Mouse (Mus musculus) embryonic stem cell, embryonic (primary cell): ENCODE results near the gene Meioc.

Experiments
- CTCF ChIA-PET, 4 experiments: fragments of 300-600 bp in 2 of 4; fragments of 350-600 bp in 2 of 4; sonication (Branson Sonifier 250); formaldehyde crosslinking; loops; one replicate each; lab custom pipeline; 2022; ENCODE audit warnings: inconsistent platforms in 2 of 4; lab: Charles Lee
- POLR2A ChIA-PET, 4 experiments: fragments of 300-600 bp in 2 of 4; fragments of 350-600 bp in 2 of 4; sonication (Branson Sonifier 250); formaldehyde crosslinking; loops; one replicate each; lab custom pipeline; 2022; ENCODE audit warnings: antibody characterized with exemption in 4 of 4, inconsistent platforms in 1 of 4; lab: Charles Lee

Gene Meioc

DNA sequence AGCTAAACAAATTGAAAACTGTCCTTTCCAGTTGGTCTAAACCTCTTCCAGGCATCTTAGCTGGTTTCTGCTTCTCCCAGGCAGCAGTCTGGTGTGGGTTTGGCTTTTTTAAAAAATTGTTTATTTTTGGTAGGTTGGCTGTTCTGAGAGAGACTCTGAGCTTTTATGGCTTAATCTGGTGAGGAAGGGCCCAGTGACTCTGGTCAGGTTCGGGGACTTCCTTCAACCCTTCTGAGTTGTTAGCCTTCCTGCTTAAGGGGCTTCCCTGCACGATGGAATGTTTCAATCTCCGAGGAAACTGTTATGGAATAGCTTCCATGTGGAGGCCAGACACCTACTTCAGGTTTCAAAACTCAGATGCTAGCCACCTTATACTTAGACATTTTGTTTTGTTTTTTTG, at the start of gene Meioc:
TSS of gene Meioc (plus strand) at position 301 of the 400 bp plus-strand sequence.
- ChIA-PET POLR2A (interaction anchor here in 2 of 4 experiments (0.9 to 1.0 kb wide), 2 partner anchors 9 to 35 kb away, joined by 3 read pairs; no protein-coding TSS in a partner anchor), CTCF (no interaction called here)

DNA sequence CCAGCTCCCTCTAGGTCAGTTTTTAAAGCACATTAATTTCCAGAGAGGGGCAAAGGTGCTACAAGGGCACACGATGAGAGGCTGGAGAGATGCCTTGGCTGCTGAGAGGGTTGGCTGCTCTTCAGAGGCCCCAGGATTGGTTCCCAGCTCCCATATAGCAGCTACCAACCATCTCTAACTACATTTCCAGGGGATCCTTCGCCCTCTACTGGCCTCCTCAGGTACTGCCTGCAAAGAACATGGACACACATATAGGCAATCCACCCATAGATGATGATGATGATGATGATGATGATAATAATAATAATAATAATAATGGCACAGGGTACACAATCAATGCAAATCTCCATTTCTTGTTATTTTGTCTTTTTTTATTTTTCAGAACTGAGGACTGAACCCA, 44.1 kb upstream of the Meioc start:
- ChIA-PET CTCF (interaction anchor here (0.6 to 1.9 kb wide), 24 partner anchors 9 to 1760 kb away, joined by 3 to 11 read pairs (median 4); partner anchors contain the start of genes Fzd2 (in 1 of the 4) and Stat5a (in 1 of the 4)), POLR2A (interaction anchor here in 3 of 4 experiments (0.5 to 1.1 kb wide), 6 partner anchors 14 to 146 kb away, joined by 3 to 9 read pairs (median 3); partner anchors contain the start of gene Fzd2 (in 1 of the 3))

GRCm38 (mm10) chr11:102623876-102624789, 39.4 kb upstream of the Meioc start:
- CTCF ChIA-PET, result interaction anchor here in 3 of 4 experiments (0.6 to 1.8 kb wide), 10 partner anchors 9 to 168 kb away, joined by 3 to 8 read pairs (median 3); no protein-coding TSS in a partner anchor

DNA sequence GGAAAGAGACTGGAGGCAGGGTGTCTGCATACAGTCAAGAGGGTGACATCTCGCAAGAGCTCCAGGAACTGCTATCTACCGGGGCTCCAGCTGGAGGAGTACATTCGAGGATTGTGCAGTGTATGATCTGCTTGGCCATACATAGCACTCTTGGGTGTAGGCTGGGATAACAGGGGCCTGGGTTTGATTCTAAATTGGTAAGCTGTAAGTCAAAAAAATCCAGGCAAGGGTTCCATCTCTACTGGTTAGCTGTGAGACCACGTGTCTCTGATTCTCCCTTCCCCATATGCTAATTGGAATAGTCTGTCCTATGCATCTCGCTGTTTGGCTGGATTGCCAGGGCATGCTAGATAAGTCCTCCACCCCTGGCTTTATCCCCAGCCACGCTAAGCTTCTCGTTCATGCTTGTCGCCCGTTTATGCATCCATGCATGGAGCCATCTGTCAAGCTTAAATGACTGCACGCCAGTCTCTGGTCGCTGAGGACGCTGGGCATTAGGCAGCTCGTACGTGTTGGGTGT, 38.6 kb upstream of the Meioc start:
- CTCF ChIA-PET, result interaction anchor here in 3 of 4 experiments (0.5 to 1.8 kb wide), 14 partner anchors 9 to 300 kb away, joined by 3 to 8 read pairs (median 3); partner anchors contain the start of gene Kif18b (in 1 of the 3)
- POLR2A ChIA-PET, result interaction anchor here in 3 of 4 experiments (0.6 to 2.1 kb wide), 23 partner anchors 8 to 641 kb away, joined by 3 to 21 read pairs (median 3); partner anchors contain the start of genes Cfap97d1 (in 1 of the 3), Fzd2 (in 1 of the 3), Gm11627 (in 1 of the 3) and Slc25a39 (in 1 of the 3)

More at GRCm38 (mm10) chr11:102623876-102624789, 39.4 kb upstream of the Meioc start:
- POLR2A ChIA-PET, result interaction anchor here in 3 of 4 experiments (0.5 to 2.1 kb wide), 24 partner anchors 9 to 640 kb away, joined by 3 to 21 read pairs (median 3); partner anchors contain the start of genes Cfap97d1 (in 1 of the 3), Fzd2 (in 1 of the 3), Gm11627 (in 1 of the 3) and Hexim1 (in 1 of the 3)

DNA sequence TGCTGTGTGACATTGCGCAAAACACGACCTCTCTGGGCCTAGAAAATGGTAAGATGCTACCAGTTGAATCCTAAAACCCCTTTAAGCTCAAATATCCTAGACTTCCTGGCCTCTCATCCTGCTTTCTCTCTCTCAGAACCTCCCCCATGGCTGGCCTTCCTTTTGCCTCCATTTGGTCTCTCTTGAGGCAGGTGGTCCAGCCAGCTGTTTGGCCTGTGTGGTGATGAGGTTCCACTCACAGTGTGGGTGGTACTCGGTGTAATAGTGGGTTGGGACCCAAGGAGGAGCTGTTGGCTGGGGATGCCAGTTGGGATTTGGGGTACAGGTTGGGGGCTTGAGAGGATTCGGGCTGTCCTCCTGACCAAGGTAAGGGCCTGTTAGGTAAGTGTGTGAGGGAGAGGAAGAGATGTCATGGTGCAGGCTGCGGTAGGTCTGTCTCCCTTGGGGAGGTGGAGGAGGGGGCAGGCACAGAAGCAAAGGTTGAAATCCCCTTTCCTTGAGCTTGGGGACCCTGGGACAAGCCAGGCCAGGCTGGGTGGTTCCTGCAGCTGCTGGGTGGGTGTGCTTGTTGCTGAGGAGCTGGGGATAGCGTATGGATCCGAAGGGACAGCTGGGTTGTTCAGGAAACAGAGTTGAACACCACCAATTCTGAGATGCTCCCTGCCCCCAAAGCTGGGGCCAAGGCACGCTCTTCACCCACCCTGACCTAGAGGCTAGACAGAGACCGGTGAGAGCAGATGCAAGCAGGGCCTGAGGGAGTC, 36.2 kb upstream of the Meioc start:
- ChIA-PET POLR2A (interaction anchor here in 3 of 4 experiments (0.5 to 2.4 kb wide), 10 partner anchors 9 to 251 kb away, joined by 3 to 9 read pairs (median 4); partner anchors contain the start of gene Fzd2 (in 1 of the 3)), CTCF (interaction anchor here in 3 of 4 experiments (0.5 to 1.9 kb wide), 7 partner anchors 8 to 196 kb away, joined by 3 to 7 read pairs (median 3); no protein-coding TSS in a partner anchor)

- POLR2A ChIA-PET, result interaction anchor here in 2 of 4 experiments (0.9 to 2.4 kb wide), 8 partner anchors 8 to 253 kb away, joined by 3 to 9 read pairs (median 4); partner anchors contain the start of gene Fzd2 (in 2 of the 2)
- CTCF ChIA-PET, result interaction anchor here in 2 of 4 experiments (0.6 to 1.9 kb wide), 3 partner anchors 9 to 198 kb away, joined by 3 to 7 read pairs (median 4); no protein-coding TSS in a partner anchor
Observed at GRCm38 (mm10) chr11:102628529-102628928, 35.0 kb upstream of the Meioc start.

DNA sequence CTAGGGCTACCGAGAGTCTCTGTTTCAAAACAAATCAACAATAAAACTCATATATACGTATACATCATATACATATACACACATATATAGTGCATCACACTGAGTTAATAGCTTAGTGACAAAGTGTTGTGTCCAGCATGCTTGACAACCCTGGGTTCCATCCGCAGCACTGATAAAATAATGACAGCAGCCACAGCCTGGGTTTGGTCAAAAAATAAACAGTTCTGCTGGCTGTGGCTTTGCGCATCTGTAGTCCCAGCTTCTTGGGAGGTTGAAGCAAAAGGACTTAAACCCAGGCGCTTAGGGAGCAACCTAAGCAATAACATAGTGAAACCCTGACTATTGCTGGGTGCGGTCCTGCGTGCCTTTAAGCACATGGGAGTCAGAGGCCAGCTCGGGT, 34.1 kb upstream of the Meioc start:
- ChIA-PET POLR2A (interaction anchor here in 1 of 4 experiments (1.2 to 1.4 kb wide), 2 partner anchors 15 to 52 kb away, joined by 3 to 4 read pairs; no protein-coding TSS in a partner anchor), CTCF (interaction anchor here (0.6 to 1.9 kb wide), 6 partner anchors 9 to 42 kb away, joined by 3 to 7 read pairs (median 4); no protein-coding TSS in a partner anchor)

DNA sequence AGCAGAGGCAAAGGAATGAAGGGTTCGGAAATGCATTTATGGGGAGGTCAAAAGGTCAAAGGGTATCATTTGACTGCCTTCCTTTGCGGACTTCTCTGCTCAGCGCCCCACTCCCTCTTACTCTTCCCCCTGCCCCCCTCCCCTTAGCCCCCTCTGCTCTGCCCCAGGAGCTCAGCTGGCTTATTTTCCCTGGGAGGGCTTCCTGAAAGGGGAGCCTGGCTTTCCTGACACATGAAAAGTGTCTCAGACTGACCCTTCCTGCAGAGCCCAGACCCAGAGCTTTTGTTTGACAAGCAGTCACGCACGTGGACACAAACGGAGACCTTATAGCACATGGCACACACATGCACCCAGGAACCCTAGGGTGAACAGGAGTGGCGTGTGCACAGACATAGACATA, 32.8 kb upstream of the Meioc start:
- POLR2A ChIA-PET, result interaction anchor here in 1 of 4 experiments (0.6 kb wide), 1 partner anchor 15 kb away, joined by 3 read pairs; no protein-coding TSS in a partner anchor
- CTCF ChIA-PET, result interaction anchor here in 2 of 4 experiments (0.7 to 1.0 kb wide), 2 partner anchors 11 to 1045 kb away, joined by 4 read pairs; no protein-coding TSS in a partner anchor

DNA sequence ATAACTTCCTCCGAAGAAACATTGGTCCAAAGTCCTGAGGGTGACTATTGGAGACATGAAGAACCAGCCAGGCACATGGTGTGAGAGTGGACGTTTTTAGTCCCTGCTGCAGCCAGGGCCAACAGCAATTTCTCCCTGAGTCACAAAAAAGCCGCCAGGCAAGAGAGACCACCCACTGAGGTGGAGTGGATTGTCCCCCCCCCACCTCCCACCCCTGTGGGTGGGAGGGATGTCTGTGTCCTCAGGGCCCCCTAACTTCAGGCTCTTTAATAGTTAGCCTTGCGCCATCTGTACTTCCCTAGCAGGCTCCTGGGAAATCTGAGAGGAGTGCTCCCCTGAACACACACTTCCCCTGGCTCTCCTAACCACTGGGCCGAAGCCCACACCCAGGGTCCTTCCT, 32.3 kb upstream of the Meioc start:
- ChIA-PET CTCF (no interaction called here), POLR2A (interaction anchor here in 1 of 4 experiments (0.6 kb wide), 1 partner anchor 16 kb away, joined by 3 read pairs; no protein-coding TSS in a partner anchor)

GRCm38 (mm10) chr11:102632725-102633124, 30.8 kb upstream of the Meioc start:
- ChIA-PET POLR2A (interaction anchor here in 3 of 4 experiments (1.0 to 1.5 kb wide), 8 partner anchors 8 to 76 kb away, joined by 3 to 9 read pairs (median 4); partner anchors contain the start of gene Fzd2 (in 1 of the 3)), CTCF (interaction anchor here in 2 of 4 experiments (1.0 to 1.1 kb wide), 2 partner anchors 14 to 145 kb away, joined by 3 read pairs; no protein-coding TSS in a partner anchor)

DNA sequence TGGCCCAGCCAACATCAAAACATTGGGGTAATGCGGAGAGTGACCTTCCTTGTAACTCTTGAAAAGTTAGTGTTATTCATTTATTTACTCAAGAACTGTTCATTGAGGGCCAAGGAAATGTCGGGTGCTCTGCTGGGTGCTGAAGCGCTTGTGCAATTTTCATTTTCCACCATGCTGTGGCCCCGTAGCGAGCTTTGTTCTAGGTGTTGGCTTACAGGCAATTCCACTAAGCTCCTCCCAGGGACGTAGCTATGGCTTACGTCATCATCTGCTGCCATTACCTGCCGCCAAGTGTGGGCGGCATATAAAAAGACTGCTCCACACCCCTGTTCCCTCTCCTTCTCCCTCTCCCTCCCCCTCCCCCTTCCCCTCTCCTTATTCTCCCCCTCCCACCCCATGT, 30.1 kb upstream of the Meioc start:
- ChIA-PET POLR2A (interaction anchor here (0.6 to 1.5 kb wide), 18 partner anchors 8 to 507 kb away, joined by 3 to 9 read pairs (median 3); partner anchors contain the start of gene Fzd2 (in 1 of the 4)), CTCF (interaction anchor here in 2 of 4 experiments (0.6 to 1.2 kb wide), 5 partner anchors 9 to 146 kb away, joined by 3 to 5 read pairs (median 3); no protein-coding TSS in a partner anchor)

DNA sequence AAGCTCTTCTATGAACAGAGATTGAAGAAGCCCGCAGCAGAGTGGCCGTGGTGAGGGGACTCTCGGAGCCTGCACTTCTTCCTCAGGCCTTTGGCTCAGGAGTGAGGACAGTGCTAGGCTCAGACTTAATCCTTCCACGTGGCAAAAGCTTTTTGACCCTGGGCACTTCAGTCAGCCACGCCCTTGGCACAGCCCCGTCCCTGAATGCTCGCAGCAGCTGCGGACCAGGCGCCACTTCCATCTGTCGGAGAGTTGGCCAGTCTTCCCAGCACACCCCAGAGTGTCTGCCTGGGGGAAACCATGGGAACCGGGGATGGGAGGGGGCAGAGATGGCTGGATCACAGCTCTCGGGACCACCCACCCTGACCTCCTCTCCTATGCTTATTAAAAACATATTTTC, 26.6 kb upstream of the Meioc start:
- ChIA-PET POLR2A (interaction anchor here in 2 of 4 experiments (1.1 to 2.2 kb wide), 3 partner anchors 9 to 12 kb away, joined by 4 to 6 read pairs (median 5); no protein-coding TSS in a partner anchor), CTCF (interaction anchor here in 3 of 4 experiments (0.6 to 1.1 kb wide), 3 partner anchors 18 to 95 kb away, joined by 3 to 4 read pairs (median 3); no protein-coding TSS in a partner anchor)

- POLR2A ChIA-PET, result interaction anchor here in 2 of 4 experiments (0.7 to 1.6 kb wide), 7 partner anchors 16 to 1040 kb away, joined by 3 to 5 read pairs (median 3); no protein-coding TSS in a partner anchor
Observed at GRCm38 (mm10) chr11:102643891-102644382, 19.6 kb upstream of the Meioc start.

DNA sequence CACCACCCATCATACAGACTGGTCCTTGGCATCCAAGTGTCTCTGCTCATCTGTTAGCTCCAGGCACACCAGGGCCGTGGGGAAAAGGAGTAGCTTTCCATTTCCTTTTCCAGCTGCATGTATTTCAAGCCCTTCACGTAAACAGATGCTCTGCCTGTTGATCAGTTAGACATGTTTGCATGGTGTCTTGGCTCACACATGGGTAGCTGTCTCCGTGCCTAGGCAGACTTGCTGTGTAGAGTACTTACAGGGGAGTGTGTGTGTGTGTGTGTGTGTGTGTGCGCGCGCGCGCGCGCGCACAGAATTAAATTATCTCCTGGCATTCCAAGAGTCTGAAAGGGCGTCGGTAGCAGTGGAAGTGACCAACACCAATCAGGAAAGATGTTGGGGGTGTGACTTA, 17.3 kb upstream of the Meioc start:
- ChIA-PET CTCF (interaction anchor here in 2 of 4 experiments (0.6 to 1.5 kb wide), 3 partner anchors 19 to 36 kb away, joined by 3 to 6 read pairs (median 3); no protein-coding TSS in a partner anchor), POLR2A (interaction anchor here in 2 of 4 experiments (0.6 to 1.3 kb wide), 3 partner anchors 13 to 83 kb away, joined by 3 read pairs; no protein-coding TSS in a partner anchor)

More at GRCm38 (mm10) chr11:102643891-102644382, 19.6 kb upstream of the Meioc start:
- CTCF ChIA-PET, result interaction anchor here in 2 of 4 experiments (0.6 to 2.5 kb wide), 5 partner anchors 8 to 177 kb away, joined by 3 to 6 read pairs (median 4); no protein-coding TSS in a partner anchor

GRCm38 (mm10) chr11:102647885-102648284, 15.6 kb upstream of the Meioc start:
- ChIA-PET CTCF (interaction anchor here in 3 of 4 experiments (0.6 to 1.5 kb wide), 3 partner anchors 15 to 406 kb away, joined by 3 to 4 read pairs (median 3); no protein-coding TSS in a partner anchor), POLR2A (interaction anchor here in 1 of 4 experiments (0.8 to 1.6 kb wide), 3 partner anchors 17 to 34 kb away, joined by 3 to 4 read pairs (median 3); no protein-coding TSS in a partner anchor)
